Mouse (Mus musculus) hindbrain, embryonic 10.5 days (tissue): ENCODE results near the gene 1700029I15Rik. TPM values are rescaled to one million over a fixed set of nuclear protein-coding genes. Genes with fewer than 3 reads are reported as not detected.

Experiments used
- DNase-seq: peaks from one replicate; pipeline ENCODE4 v3.0.0-alpha.2; 2017; ENCODE audit warnings: low spot score
- H3K27ac ChIP-seq: fragments of 300-500 bp; sonication (generic); 2 replicates; pipeline ENCODE4 v1.5.1; 2016; ENCODE audit warnings: mild to moderate bottlenecking, moderate library complexity
- H3K27me3 ChIP-seq: fragments of 300-500 bp; sonication (generic); 2 replicates; pipeline ENCODE4 v1.6.1; 2016; ENCODE audit warnings: mild to moderate bottlenecking; ENCODE audit not compliant: poor library complexity, insufficient read depth, severe bottlenecking
- H3K36me3 ChIP-seq: fragments of 300-500 bp; sonication (generic); 2 replicates; pipeline ENCODE4 v1.6.1; 2016; ENCODE audit warnings: mild to moderate bottlenecking, moderate library complexity
- H3K4me1 ChIP-seq: fragments of 300-500 bp; sonication (generic); replicated peaks from 2 replicates; pipeline ENCODE4 v1.6.1; 2016; ENCODE audit warnings: mild to moderate bottlenecking
- H3K4me3 ChIP-seq: fragments of 300-500 bp; sonication (generic); 2 replicates; pipeline ENCODE4 v1.5.1; 2016; ENCODE audit warnings: mild to moderate bottlenecking, moderate library complexity
- H3K9me3 ChIP-seq: fragments of 300-500 bp; sonication (generic); 2 replicates; pipeline ENCODE4 v1.6.1; 2016; ENCODE audit warnings: mild to moderate bottlenecking, moderate library complexity
- WGBS: fragments of 180-500 bp; shearing (Covaris S2); methylation state at CpG from one replicate; pipeline ENCODE4 v1.1.7; 2016; 5-methylcytosine and 5-hydroxymethylcytosine counted together
- polyA plus RNA-seq: library from polyadenylated mRNA; unstranded; fragments of >200 nt; fragmentation: Nextera tagmentation; extraction: Ambion mirVana; gene quantifications from 2 replicates; pipeline ENCODE4 v1.2.1, GENCODE M21; 2016

The 1700029I15Rik gene
- polyA plus RNA-seq, 1 experiment from 2014 or later = 4.3 TPM

DNA sequence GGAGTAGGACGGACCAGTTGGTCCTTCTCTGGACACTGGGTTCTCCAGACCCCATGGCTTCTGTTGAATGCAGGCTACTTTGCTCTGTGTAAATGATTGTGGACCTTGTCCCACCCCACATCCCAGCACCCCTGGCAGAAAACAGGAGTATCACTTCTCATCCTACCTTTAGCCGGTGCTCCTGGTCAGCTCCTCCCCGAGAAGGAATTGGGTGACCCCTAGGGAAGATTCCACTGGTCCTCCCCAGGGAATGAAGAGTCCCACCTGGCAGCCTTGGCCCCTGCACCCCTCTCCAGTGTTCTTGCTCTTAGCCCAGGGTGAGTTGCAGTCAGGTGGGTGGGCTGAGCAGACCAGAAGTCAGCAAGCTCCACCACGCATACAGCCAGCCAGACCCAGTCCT is 18.3 kb upstream of the 1700029I15Rik start:
- H3K4me3 ChIP-seq = no peak overlapping the region
- H3K27ac ChIP-seq = no peak overlapping the region
- WGBS = 87% methylated on average over 4 of the region's 4 CpGs
- H3K4me1 ChIP-seq = peaks cover 29% of the 10 kb centered on the region
- no peak for DNase-seq
- peaks cover 2% of the 10 kb centered on the region for H3K27me3 ChIP-seq
- peaks cover 77% of the 10 kb centered on the region for H3K36me3 ChIP-seq
- no peaks in the 10 kb centered on the region for H3K9me3 ChIP-seq

DNA sequence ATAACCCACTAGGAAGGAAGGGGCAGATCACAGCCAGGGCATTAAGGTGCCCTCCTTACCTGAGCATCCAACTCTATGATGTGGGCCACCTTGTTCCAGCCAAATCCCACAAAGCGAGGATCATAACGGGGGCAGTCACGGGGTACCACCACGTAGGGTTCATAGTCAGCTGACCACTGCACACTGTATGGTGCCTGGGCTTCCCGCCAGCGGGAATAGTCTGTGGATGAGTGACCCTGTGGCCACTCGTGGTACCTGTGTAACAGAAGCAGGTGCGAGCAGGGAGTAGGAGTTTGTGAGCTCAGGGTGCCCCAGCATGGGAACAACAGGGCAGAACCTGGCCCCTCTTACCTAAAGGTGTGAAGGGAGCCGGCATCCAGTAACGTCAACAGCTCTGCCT is 16.8 kb upstream of the 1700029I15Rik start:
- no peaks in the 10 kb centered on the region for H3K9me3 ChIP-seq
- peaks cover 39% of the 10 kb centered on the region for H3K4me1 ChIP-seq
- H3K36me3 ChIP-seq = peaks cover 62% of the 10 kb centered on the region
- DNase-seq = no peak
- H3K27me3 ChIP-seq = peaks cover 17% of the 10 kb centered on the region
- no peak overlapping the region for H3K4me3 ChIP-seq
- H3K27ac ChIP-seq = no peak overlapping the region
- WGBS = 90% methylated on average over 10 of the region's 10 CpGs

DNA sequence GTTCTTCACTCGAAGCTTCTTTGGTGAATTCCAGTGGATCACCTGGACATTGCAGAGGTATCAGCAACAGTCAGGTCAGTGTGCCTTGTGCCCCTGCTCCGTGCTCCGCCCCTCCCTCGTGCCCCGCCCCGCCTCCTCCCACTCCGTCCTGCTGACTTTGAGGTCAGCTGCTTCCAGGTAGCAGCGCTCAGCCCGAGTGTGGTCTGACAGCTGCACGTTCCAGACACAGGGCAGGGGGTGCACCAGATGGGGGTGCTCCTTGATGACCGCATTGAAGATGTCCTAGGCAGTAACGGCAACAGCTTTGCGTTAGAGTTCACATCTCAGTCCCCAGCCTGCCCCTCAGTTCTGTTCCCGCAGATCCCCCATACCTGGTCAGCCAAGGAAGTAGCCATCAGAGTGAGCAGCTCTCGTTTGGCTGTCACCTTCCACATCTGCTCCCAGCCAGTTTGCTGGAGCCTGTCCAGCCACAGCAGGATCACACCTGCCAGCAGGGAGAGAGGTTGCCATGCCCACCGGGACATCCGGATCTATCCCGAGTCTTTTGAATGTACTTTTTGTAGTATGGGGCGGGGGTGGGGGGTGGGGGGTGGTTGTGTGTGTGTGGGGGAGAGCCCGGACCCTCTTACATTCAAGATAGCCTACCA is 14.8 kb upstream of the 1700029I15Rik start:
- 40% methylated on average over 20 of the region's 20 CpGs for WGBS
- H3K27ac ChIP-seq = no peak overlapping the region
- H3K4me3 ChIP-seq = no peak overlapping the region
- H3K36me3 ChIP-seq = peaks cover 48% of the 10 kb centered on the region
- peaks cover 36% of the 10 kb centered on the region for H3K27me3 ChIP-seq
- no peak for DNase-seq
- peaks cover 51% of the 10 kb centered on the region for H3K4me1 ChIP-seq
- no peaks in the 10 kb centered on the region for H3K9me3 ChIP-seq

DNA sequence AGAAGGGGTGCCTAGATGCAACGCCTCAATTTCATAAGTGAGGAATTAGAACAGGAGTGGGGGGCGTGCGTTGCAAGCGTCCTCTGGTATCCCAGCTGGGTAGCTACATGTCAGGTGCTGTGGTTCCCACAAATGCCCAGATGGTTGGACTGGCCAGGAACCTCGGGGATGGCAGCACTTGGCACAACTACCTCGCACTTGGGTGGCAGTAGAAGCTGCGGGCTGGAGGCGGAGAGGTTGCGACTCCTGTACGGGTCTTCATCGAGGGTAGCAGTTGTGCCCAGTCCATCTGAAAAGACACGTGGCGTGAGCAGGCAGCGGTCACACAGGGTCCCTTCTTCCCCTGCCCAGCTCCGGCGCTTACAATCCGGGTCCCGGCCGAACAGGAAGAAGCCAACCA is 12.0 kb upstream of the 1700029I15Rik start:
- peak overlapping the region; percentile 59 for H3K4me3 ChIP-seq
- peaks cover 78% of the 10 kb centered on the region for H3K4me1 ChIP-seq
- H3K36me3 ChIP-seq = peaks cover 20% of the 10 kb centered on the region
- no peaks in the 10 kb centered on the region for H3K9me3 ChIP-seq
- peak overlapping the region; percentile 91 for H3K27ac ChIP-seq
- DNase-seq = no peak
- 12% methylated on average over 19 of the region's 19 CpGs for WGBS
- peaks cover 39% of the 10 kb centered on the region for H3K27me3 ChIP-seq

DNA sequence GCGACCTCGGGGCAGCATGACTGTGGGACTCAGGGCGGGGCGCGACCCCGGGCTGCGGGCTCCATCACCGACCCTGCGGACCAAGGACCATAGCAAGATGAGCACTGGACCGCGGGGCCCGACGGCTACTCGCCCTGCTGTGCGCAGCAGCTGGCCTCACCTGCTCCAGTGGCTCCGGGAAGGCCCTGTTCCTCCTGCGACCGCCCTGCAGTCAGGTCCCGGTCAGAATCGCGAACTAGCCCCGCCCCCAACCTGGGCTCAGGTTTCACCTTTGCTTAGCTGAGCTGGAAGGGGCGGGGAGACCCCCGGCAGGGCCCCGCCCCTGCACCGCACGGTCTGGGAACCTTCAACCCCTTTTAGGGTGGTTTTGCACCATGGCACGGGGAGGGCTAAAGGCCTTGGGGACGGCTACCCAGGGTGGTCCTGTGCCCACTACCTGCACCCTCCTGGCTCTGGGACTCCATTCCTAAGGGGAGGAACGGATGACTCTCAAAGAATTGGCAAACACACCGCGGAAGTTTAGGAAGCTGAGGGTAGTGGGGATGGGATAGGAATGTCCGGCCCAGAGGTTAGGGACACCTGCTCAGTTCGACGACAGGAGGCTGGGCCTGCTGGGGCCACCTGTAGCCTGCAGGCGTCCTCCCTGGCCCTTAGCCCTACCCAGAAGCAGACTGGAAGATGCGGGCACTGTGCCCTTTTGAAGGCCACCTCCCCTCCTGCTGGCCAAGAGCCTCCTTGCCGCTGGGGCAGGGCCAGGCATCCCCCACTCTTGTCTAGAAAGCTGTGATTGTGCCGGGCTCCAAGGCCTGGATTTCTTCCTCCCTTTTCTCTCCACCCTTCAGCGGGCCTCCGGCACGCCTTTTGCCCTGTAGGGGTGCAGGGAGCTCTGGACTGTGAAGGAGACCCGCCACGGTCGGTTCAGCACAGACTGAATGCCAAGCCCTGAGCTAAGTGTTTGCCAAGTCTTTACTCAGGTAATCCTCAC is 11.2 kb upstream of the 1700029I15Rik start:
- Histone ChIP-seq H3K27ac (peak overlapping the region; percentile 91), H3K4me3 (peak overlapping the region; percentile 59), H3K27me3 (peaks cover 39% of the 10 kb centered on the region), H3K9me3 (no peaks in the 10 kb centered on the region), H3K36me3 (peaks cover 12% of the 10 kb centered on the region; the same call in 1 of the 2 replicates), H3K4me1 (peaks cover 85% of the 10 kb centered on the region)
- 2% methylated on average over 45 of the region's 45 CpGs for WGBS
- DNase-seq = peak; percentile 74

DNA sequence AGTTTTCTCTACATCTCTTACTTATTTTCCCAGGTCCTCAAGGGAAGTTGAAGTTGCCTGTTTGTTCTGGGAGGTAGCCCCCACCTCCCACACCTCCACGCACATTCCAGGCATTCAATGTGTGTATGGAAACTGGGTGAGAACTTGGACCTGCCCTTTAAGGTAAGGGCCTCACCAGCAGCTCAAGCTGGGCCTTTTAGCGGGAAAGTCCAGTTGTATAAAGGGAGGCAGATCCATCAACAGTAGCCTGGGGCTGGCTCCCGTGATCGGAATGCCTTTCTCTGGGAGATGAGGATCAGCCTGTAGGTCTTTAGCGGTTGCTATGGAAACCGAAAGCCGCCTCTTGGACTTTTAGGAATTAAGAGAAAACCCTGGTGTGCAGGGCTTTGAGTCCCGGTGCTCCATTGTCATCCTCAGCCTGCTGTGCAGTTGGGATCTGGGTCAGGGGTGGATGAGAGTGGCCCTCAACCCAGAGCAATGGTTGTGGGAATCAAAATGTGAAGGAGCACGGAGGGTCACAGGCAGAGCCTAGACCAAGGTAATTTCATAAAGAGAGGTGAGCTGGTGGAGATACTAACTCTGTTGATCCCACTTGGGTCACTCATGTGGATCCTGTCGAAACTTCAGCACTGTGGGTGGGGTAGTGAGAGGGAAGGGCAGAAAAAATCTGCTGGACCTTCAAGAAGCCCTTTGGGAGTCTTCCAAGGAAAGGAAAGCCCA is 10.2 kb upstream of the 1700029I15Rik start:
- Histone ChIP-seq H3K4me1 (peaks cover 88% of the 10 kb centered on the region), H3K27me3 (peaks cover 39% of the 10 kb centered on the region), H3K36me3 (peaks cover 5% of the 10 kb centered on the region; the same call in 1 of the 2 replicates), H3K27ac (peak overlapping the region; percentile 91), H3K9me3 (no peaks in the 10 kb centered on the region), H3K4me3 (peak overlapping the region; percentile 59)
- peak; percentile 59 for DNase-seq
- 12% methylated on average over 10 of the region's 10 CpGs for WGBS

DNA sequence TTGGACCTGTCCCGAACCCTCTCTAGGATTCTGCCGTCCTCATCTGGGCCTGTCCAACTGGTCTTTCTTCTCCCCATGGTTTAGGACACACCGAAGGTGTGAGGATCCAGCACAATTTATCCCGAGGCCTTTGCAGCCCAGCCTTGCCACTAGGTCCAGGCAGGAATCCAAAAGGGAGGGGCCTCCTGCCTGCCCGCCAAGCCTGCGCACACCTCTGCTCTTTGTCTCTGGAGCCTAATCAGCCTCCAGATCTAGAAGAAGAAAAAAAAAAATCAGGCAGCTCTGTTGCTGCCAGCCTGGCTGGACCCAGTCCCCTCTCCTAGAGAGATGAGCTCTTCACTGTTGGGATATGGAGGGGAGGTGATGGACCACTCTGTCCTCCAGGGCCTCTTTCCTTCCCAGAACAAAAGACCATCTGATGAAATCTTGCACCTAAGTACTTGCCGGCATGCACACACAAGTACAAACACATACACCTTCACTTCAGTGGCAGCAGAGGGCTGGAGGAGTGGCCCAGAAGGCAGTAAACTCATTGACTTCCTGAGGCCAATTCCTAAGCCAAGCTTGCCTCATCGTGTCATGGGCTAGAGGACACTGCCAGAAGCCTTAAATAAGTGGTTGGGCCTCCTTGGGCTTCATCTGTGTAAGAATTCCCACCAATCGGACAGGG is 9.4 kb upstream of the 1700029I15Rik start:
- Histone ChIP-seq H3K4me3 (0 out of 2 replicates have a peak overlapping the region, but pooled peaks have one; percentile 3), H3K36me3 (peaks cover 9% of the 10 kb centered on the region; the same call in 1 of the 2 replicates), H3K27ac (peak overlapping the region; percentile 91), H3K9me3 (no peaks in the 10 kb centered on the region), H3K4me1 (peaks cover 80% of the 10 kb centered on the region), H3K27me3 (peaks cover 39% of the 10 kb centered on the region)
- WGBS = 48% methylated on average over 9 of the region's 9 CpGs
- DNase-seq = no peak

DNA sequence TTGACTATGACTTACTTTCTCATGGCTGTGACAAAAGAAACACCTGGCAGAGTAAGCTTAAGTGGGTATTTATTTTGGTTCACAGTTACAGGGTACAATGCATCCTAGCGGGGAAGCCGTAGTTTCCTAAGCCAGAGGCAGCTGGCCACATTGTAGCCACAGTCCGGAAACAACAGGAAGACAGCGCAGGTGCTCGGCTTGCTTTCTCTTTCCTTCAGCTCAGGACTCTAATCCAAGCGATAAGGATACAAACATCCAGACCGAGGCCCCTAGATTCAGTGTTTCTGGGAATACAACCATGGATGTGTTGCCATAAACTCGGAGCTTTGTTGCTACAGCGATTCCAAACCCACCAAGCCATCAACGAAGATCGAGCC is 8.9 kb upstream of the 1700029I15Rik start:
- H3K27ac ChIP-seq = peak overlapping the region; percentile 91; the same call in 1 of the 2 replicates
- peaks cover 15% of the 10 kb centered on the region for H3K36me3 ChIP-seq
- DNase-seq = no peak
- 85% methylated on average over 11 of the region's 11 CpGs for WGBS
- no peak overlapping the region for H3K4me3 ChIP-seq
- peaks cover 76% of the 10 kb centered on the region for H3K4me1 ChIP-seq
- peaks cover 39% of the 10 kb centered on the region for H3K27me3 ChIP-seq
- no peaks in the 10 kb centered on the region for H3K9me3 ChIP-seq

DNA sequence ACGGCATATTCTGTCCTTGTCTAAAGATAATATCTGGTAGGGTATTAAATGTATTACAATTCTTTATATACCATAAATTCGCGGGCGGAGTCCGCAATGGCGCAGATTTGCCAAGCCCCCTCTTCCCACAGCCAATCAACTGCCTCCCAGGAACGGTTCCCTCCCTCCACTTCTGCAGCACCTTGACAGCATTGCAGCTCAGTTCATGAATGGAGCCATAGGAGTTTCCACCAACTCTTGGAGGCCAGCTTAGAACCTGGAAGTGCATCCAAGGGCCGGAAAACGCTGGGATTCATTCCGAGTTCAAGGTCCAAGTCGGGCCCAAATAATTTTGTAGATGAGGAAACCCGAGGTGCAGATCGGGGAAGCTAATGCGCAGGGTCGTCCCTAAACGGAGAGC is 7.8 kb upstream of the 1700029I15Rik start, which contains the start of the genes Pex16 and Large2:
Gene Pex16 (plus strand): TSS at position 163 of the 400 bp plus-strand sequence.
Gene Large2 (minus strand): TSS at position 356 of the 400 bp plus-strand sequence.
- Histone ChIP-seq H3K27ac (peak within 1 kb of the TSS; percentile 91), H3K4me1 (peaks cover 70% of the 10 kb centered on the region), H3K27me3 (peaks cover 33% of the 10 kb centered on the region), H3K9me3 (no peaks in the 10 kb centered on the region), H3K4me3 (peak within 1 kb of the TSS; percentile 70), H3K36me3 (peaks cover 25% of the 10 kb centered on the region)
- WGBS = 6% methylated on average over 16 of the region's 16 CpGs
- no peak for DNase-seq

DNA sequence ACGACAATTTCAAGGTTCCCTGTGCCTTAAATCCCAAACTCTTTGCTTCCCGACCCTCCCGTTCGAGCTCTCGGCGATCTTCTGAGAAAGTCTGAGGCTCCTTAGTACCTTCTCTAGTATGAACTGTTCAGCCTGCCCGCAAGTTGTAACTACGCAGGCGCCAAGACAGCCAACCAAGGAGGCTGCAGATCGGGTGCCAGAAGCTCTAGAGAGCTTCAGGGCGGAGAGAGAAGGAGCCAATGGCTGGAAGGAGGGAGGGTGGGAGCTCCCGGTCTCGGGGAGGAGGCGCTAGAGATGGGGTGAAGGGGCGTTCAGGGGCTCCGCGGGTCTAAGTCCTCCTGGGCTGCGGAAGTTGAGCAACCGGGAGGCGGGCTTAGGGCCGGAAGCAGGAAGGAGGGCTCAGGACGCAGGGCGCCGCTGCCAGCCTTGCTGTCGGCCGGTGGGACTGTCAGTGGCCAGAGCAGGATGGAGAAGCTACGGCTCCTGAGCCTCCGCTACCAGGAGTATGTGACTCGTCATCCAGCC is 7.2 kb upstream of the 1700029I15Rik start:
- Histone ChIP-seq H3K27ac (peak overlapping the region; percentile 91), H3K36me3 (peaks cover 32% of the 10 kb centered on the region), H3K9me3 (no peaks in the 10 kb centered on the region), H3K4me1 (peaks cover 63% of the 10 kb centered on the region), H3K4me3 (peak overlapping the region; percentile 70), H3K27me3 (peaks cover 26% of the 10 kb centered on the region)
- DNase-seq = peak; percentile 96
- under 1% methylated on average over 29 of the region's 29 CpGs for WGBS

DNA sequence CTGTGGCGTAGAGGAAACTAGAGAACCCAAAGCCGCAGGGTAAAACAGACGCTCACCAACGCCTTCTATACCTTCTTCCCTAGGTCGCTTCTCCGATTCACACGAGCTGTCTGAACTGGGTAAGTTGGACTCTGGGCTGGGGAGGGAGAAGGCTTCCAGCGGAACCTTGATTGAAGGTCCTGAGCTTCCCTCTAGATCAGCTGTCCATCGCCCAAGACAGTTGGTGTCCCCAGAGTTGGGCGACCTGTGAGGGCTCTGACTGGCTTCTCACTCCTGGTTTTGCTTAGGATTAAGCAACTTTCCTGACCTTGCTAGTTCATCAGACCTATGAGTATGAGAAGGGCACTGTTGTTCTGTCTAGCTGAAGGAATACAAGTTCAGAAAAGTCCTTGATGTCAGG is 6.5 kb upstream of the 1700029I15Rik start:
- peak overlapping the region; percentile 91 for H3K27ac ChIP-seq
- H3K9me3 ChIP-seq = no peaks in the 10 kb centered on the region
- H3K27me3 ChIP-seq = peaks cover 20% of the 10 kb centered on the region
- H3K4me3 ChIP-seq = peak overlapping the region; percentile 70
- WGBS = 15% methylated on average over 10 of the region's 10 CpGs
- H3K36me3 ChIP-seq = peaks cover 38% of the 10 kb centered on the region
- DNase-seq = no peak
- H3K4me1 ChIP-seq = peaks cover 62% of the 10 kb centered on the region

DNA sequence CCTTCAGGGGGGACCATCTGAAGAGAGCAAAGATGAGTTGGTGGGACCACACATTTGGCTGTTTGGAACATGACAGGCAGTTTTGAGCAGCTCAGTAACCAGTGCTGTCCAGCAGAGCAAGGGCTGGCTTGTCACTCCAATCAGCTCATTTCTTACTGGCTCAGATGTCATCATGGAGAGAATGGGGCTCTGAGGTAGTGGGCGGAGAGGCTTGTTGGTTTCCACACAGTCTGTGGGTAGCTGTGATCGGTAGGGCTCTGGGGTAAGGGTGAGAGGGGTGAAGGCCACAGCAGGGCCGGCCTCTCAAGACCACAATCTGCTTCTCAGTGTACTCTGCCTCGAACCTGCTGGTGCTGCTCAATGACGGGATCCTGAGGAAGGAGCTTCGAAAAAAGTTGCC is 6.0 kb upstream of the 1700029I15Rik start:
- peaks cover 58% of the 10 kb centered on the region for H3K4me1 ChIP-seq
- no peaks in the 10 kb centered on the region for H3K9me3 ChIP-seq
- H3K27ac ChIP-seq = peak overlapping the region; percentile 5; the same call in 1 of the 2 replicates
- H3K4me3 ChIP-seq = peak overlapping the region; percentile 70
- 87% methylated on average over 6 of the region's 6 CpGs for WGBS
- DNase-seq = no peak
- H3K27me3 ChIP-seq = peaks cover 15% of the 10 kb centered on the region
- peaks cover 43% of the 10 kb centered on the region for H3K36me3 ChIP-seq
